Mouse (Mus musculus): Measurements from ENCODE around the gene Dnajb1.

DNA sequence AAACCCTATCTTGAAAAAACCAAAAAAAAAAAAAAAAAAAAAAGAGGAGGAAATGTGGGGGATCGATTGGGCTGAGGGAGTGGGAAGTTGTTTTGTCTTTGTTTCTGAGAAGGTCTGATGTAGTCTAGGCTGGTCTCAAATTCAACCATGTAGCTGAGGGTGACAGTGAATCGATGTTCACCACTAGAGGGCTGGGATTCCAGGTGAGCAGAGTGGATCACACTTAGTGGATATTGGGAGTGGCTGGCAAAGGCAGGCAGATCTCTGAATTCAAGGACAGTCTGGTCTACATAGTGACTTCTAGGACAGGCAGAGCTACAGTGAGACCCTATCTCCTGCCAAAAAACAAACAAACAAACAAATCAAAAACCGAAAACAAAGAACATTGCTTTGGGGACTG is 16.7 kb downstream of the Dnajb1 start:
- no peak for TF ChIP-seq GATA1 (IDR thresholded peaks at IDR 0.05; ENCODE audit: borderline replicate concordance, low read length)
- no peak for TF ChIP-seq FLI1 (IDR thresholded peaks at IDR 0.05; ENCODE audit: low read length)

Measured in megakaryocyte, embryonic 14.5 days (primary cell).